Mouse (Mus musculus) retina, postnatal 7 days (tissue): Measurements from ENCODE around the gene Ednrb.

Source experiments
- DNase-seq: peaks from one replicate; pipeline ENCODE4 v3.0.0-alpha.2; 2012; ENCODE audit warnings: low read depth, low spot score

Ednrb gene

GRCm38 (mm10) chr14:103844011-103844549 is at the start of gene Ednrb:
Gene Ednrb, minus strand, starts transcription at chr14:103844402.
- DNase-seq = no peak

GRCm38 (mm10) chr14:103892411-103892938 is 48.3 kb upstream of the Ednrb start:
- no peak for DNase-seq

- no peak for DNase-seq
Observed at GRCm38 (mm10) chr14:103890761-103891160, 46.6 kb upstream of the Ednrb start.

GRCm38 (mm10) chr14:103884892-103885575 is 40.8 kb upstream of the Ednrb start:
- no peak for DNase-seq

GRCm38 (mm10) chr14:103882943-103883342 is 38.7 kb upstream of the Ednrb start:
- DNase-seq = no peak

GRCm38 (mm10) chr14:103877117-103877516 is 32.9 kb upstream of the Ednrb start:
- no peak for DNase-seq

GRCm38 (mm10) chr14:103876598-103876997 is 32.4 kb upstream of the Ednrb start:
- no peak for DNase-seq

GRCm38 (mm10) chr14:103866636-103867035 is 22.4 kb upstream of the Ednrb start:
- DNase-seq = no peak

- no peak for DNase-seq
Observed at GRCm38 (mm10) chr14:103865226-103865625, 21.0 kb upstream of the Ednrb start.

- DNase-seq = no peak
Observed at GRCm38 (mm10) chr14:103850071-103850845, 6.1 kb upstream of the Ednrb start.

- DNase-seq = no peak
Observed at GRCm38 (mm10) chr14:103845716-103846115, 1.5 kb upstream of the Ednrb start.

GRCm38 (mm10) chr14:103844944-103845343 is 742 bp upstream of the Ednrb start:
- DNase-seq = no peak

GRCm38 (mm10) chr14:103843371-103844001 is 716 bp downstream of the Ednrb start:
- no peak for DNase-seq

GRCm38 (mm10) chr14:103842896-103843295 is 1.3 kb downstream of the Ednrb start:
- DNase-seq = no peak

GRCm38 (mm10) chr14:103840436-103840835 is 3.8 kb downstream of the Ednrb start:
- no peak for DNase-seq

GRCm38 (mm10) chr14:103838887-103839286 is 5.3 kb downstream of the Ednrb start:
- DNase-seq = no peak

- DNase-seq = no peak
Observed at GRCm38 (mm10) chr14:103834589-103834988, 9.6 kb downstream of the Ednrb start.

- DNase-seq = no peak
Observed at GRCm38 (mm10) chr14:103834147-103834546, 10.1 kb downstream of the Ednrb start.

- no peak for DNase-seq
Observed at GRCm38 (mm10) chr14:103832472-103832871, 11.7 kb downstream of the Ednrb start.

GRCm38 (mm10) chr14:103831007-103831406 is 13.2 kb downstream of the Ednrb start:
- no peak for DNase-seq

- no peak for DNase-seq
Observed at GRCm38 (mm10) chr14:103826343-103826742, 17.9 kb downstream of the Ednrb start.

GRCm38 (mm10) chr14:103825934-103826333 is 18.3 kb downstream of the Ednrb start:
- no peak for DNase-seq
